Mouse (Mus musculus) liver, embryonic 15.5 days (tissue): ENCODE measurements around the gene Kcnq4. TPM values are rescaled to one million over a fixed set of nuclear protein-coding genes. Genes with fewer than 3 reads are reported as not detected.

Experiments used
- ATAC-seq: fragments of 200-750 bp; cut with Nextera tagmentation; 2 replicates; pipeline ENCODE4 v1.8.0; 2017; ENCODE audit warnings: moderate number of reproducible peaks, mild to moderate bottlenecking, moderate library complexity; ENCODE audit not compliant: insufficient read depth
- H3K27ac ChIP-seq: fragments of 300-500 bp; sonication (generic); replicated peaks from 2 replicates; pipeline ENCODE4 v1.5.1; 2015; ENCODE audit warnings: mild to moderate bottlenecking, inconsistent platforms
- H3K27me3 ChIP-seq: fragments of 300-500 bp; sonication (generic); 2 replicates; pipeline ENCODE4 v1.6.1; 2015; ENCODE audit warnings: mild to moderate bottlenecking, inconsistent platforms
- H3K36me3 ChIP-seq: fragments of 300-500 bp; sonication (generic); replicated peaks from 2 replicates; pipeline ENCODE4 v1.6.1; 2015; ENCODE audit warnings: moderate library complexity, mild to moderate bottlenecking, inconsistent platforms
- H3K4me1 ChIP-seq: fragments of 300-500 bp; sonication (generic); replicated peaks from 2 replicates; pipeline ENCODE4 v1.6.1; 2015; ENCODE audit warnings: inconsistent platforms
- H3K4me2 ChIP-seq: fragments of 300-500 bp; sonication (generic); 2 replicates; pipeline ENCODE4 v1.6.1; 2015; ENCODE audit warnings: moderate library complexity, mild to moderate bottlenecking, inconsistent platforms
- H3K4me3 ChIP-seq: fragments of 300-500 bp; sonication (generic); replicated peaks from 2 replicates; pipeline ENCODE4 v1.5.1; 2015; ENCODE audit warnings: mild to moderate bottlenecking, inconsistent platforms
- H3K9ac ChIP-seq: fragments of 300-500 bp; sonication (generic); 2 replicates; pipeline ENCODE4 v1.6.1; 2015; ENCODE audit warnings: moderate library complexity, mild to moderate bottlenecking, inconsistent platforms
- H3K9me3 ChIP-seq: fragments of 300-500 bp; sonication (generic); replicated peaks from 2 replicates; pipeline ENCODE4 v1.6.1; 2016; ENCODE audit warnings: inconsistent platforms
- WGBS: fragments of 180-500 bp; shearing (Covaris S2); methylation state at CpG from one replicate; pipeline ENCODE4 v1.1.7; 2015; ENCODE audit warnings: mixed read lengths; ENCODE audit not compliant: insufficient replicate concordance; 5-methylcytosine and 5-hydroxymethylcytosine counted together
- polyA plus RNA-seq: library from polyadenylated mRNA; unstranded; fragments of >200 nt; fragmentation: Nextera tagmentation; extraction: Ambion mirVana; gene quantifications from 2 replicates; pipeline ENCODE4 v1.2.1, GENCODE M21; 2015

Gene Kcnq4
- polyA plus RNA-seq, 1 experiment from 2014 or later, result 0.13 TPM

DNA sequence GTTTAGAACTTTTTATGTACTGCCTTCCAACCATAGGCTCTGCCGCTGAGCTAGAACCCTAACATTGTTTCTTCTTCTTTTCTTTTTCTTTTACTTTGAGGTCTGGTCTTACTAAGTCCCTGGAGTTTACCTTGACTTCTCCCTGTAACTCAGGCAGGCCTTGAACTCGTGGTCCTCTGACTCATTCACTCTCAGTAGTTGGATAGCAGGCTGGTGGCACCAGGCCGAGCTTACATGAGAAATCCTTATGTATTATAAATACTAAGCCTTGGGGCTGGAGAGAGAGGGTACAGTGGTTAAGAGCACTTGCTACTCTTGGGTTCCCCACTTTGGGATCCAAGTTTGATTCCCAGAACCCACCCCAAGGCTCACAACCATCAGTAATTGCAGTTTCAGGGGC is 74.8 kb downstream of the Kcnq4 start:
- no peaks in the 10 kb centered on the region for H3K27me3 ChIP-seq
- no peak overlapping the region for H3K9ac ChIP-seq
- H3K36me3 ChIP-seq, result no peaks in the 10 kb centered on the region
- no peaks in the 10 kb centered on the region for H3K9me3 ChIP-seq
- H3K4me2 ChIP-seq, result no peak overlapping the region
- peak overlapping the region; percentile 93 for H3K27ac ChIP-seq
- 80% methylated on average over 3 of the region's 3 CpGs for WGBS
- ATAC-seq, result no peak
- no peak overlapping the region for H3K4me3 ChIP-seq
- H3K4me1 ChIP-seq, result peaks cover 88% of the 10 kb centered on the region

DNA sequence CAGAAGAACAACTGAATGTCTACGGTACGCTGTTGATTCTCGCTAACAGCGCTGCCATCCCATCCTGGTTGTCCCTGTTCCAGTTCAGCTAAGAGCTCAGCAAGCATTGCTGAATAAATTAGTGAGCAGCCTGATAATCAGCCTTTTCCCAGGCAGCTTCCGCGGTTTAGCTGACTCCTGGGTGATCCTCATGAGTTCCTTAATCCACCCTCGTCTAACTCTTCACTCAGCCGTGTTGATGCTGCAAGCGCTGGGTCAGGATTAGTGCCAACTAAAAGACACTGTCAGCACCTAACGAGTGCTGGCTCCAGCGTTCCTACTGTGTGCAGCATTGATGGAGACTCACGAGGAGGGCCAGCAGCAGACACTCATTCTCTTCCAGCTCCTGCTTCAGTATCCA is 77.4 kb downstream of the Kcnq4 start:
- H3K27ac ChIP-seq, result peak overlapping the region; percentile 93
- no peak for ATAC-seq
- H3K4me3 ChIP-seq, result no peak overlapping the region
- H3K9me3 ChIP-seq, result no peaks in the 10 kb centered on the region
- peaks cover 88% of the 10 kb centered on the region for H3K4me1 ChIP-seq
- no peak overlapping the region for H3K4me2 ChIP-seq
- H3K36me3 ChIP-seq, result no peaks in the 10 kb centered on the region
- H3K27me3 ChIP-seq, result no peaks in the 10 kb centered on the region
- H3K9ac ChIP-seq, result no peak overlapping the region
- 52% methylated on average over 12 of the region's 12 CpGs for WGBS

DNA sequence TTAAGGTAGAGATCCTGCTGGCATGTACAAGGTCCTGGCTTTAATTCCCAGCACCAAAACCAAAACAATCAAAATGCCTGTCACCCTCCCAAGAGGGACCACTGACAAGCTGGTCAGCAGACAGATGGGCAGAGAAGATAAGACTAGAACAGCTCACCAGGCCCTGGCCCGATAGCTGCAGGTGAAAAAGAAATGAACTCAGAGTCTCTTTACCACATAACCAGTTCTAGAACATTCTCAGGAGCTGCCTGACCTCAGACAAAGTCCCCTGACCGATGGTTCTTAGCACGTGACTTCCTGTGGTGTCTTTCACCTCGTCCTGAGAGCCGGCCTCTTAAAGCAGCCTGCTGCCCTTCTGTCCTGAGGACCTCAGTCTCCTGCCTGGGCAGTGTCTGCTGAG is 78.8 kb downstream of the Kcnq4 start:
- Histone ChIP-seq H3K9ac (no peak overlapping the region), H3K4me2 (peak overlapping the region; percentile 94; the same call in 1 of the 2 replicates), H3K27me3 (no peaks in the 10 kb centered on the region), H3K4me3 (no peak overlapping the region), H3K9me3 (no peaks in the 10 kb centered on the region), H3K36me3 (no peaks in the 10 kb centered on the region), H3K27ac (peak overlapping the region; percentile 93), H3K4me1 (peaks cover 88% of the 10 kb centered on the region)
- WGBS, result 36% methylated on average over 5 of the region's 5 CpGs
- ATAC-seq, result no peak

DNA sequence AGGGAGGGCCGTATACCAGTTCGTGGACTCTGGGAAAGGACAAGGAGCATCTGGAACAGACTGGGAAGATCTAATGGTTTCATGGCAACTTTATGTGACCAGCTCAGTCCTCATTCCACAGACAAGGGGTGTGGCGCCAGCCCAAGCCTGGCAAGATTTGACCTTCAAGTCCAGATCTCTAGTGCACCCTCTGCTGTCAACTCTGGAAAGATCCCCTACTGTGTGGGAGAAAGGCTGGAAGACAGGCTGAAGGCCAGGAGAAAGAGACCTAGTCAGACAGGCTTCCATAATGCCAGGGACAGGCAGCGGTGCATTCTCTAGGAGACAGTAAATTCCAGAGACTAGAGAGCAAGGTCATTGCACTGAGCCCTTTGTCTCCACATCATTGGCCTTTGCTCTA is 79.9 kb downstream of the Kcnq4 start:
- no peak for ATAC-seq
- peak overlapping the region; percentile 94 for H3K4me2 ChIP-seq

DNA sequence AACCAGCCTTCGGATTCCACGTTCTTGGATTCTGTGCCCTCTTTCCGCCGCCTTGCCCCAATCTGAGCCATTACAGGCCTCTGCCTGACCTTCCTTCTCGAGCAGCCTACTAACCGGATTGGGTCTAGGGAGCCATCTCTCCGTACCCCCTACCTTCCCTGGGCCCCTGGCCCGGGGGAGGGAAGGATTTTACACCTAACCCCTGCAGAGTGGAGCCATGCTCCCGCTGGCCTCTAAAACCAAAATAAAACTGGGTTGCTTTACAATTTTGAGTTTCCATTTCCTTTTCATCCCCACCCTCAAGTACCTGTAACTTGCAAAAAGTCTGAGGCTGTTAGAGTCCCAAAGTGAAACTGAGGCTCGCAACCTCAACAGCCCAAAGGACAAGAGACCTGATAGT is 80.9 kb downstream of the Kcnq4 start:
- no peak for ATAC-seq
- 12% methylated on average over 10 of the region's 10 CpGs for WGBS
- peak overlapping the region; percentile 93 for H3K27ac ChIP-seq

More for the DNA sequence above, 79.9 kb downstream of the Kcnq4 start:
- H3K9ac ChIP-seq, result peak overlapping the region; percentile 92
- peak overlapping the region; percentile 93 for H3K27ac ChIP-seq
- WGBS, result 70% methylated on average over 4 of the region's 4 CpGs
- no peaks in the 10 kb centered on the region for H3K36me3 ChIP-seq
- peaks cover 83% of the 10 kb centered on the region for H3K4me1 ChIP-seq
- no peaks in the 10 kb centered on the region for H3K9me3 ChIP-seq
- H3K4me3 ChIP-seq, result peak overlapping the region; percentile 91
- no peaks in the 10 kb centered on the region for H3K27me3 ChIP-seq

DNA sequence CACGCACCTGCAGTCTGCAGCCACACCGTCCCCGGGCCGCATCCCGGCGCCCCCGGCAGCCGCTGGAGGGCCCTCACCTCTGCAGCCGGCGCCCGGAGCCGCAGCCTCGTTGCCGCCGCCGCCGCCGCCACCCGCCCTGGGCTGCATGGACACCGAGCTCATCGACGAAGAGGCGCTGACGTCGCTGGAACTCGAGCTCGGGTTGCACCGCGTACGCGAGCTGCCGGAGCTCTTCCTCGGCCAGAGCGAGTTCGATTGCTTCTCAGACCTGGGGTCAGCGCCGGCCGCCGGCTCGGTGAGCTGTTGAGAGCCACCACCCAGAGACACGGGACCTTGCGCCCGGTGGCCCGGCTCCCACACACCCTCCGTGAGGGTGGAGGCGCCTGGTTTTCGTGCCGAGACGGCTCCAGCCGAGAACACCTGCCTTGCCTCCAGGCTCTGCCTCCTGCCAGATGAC is 81.3 kb downstream of the Kcnq4 start:
- Histone ChIP-seq H3K4me2 (peak overlapping the region; percentile 94), H3K27ac (peak overlapping the region; percentile 93), H3K27me3 (no peaks in the 10 kb centered on the region), H3K36me3 (no peaks in the 10 kb centered on the region), H3K4me1 (peaks cover 83% of the 10 kb centered on the region), H3K4me3 (peak overlapping the region; percentile 91), H3K9me3 (no peaks in the 10 kb centered on the region), H3K9ac (peak overlapping the region; percentile 92)
- peak; percentile 33 for ATAC-seq
- WGBS, result under 1% methylated on average over 50 of the region's 50 CpGs

More for the DNA sequence above, 80.9 kb downstream of the Kcnq4 start:
- no peaks in the 10 kb centered on the region for H3K27me3 ChIP-seq
- H3K4me2 ChIP-seq, result peak overlapping the region; percentile 94
- H3K9ac ChIP-seq, result peak overlapping the region; percentile 92
- H3K4me1 ChIP-seq, result peaks cover 83% of the 10 kb centered on the region
- H3K9me3 ChIP-seq, result no peaks in the 10 kb centered on the region
- no peaks in the 10 kb centered on the region for H3K36me3 ChIP-seq
- peak overlapping the region; percentile 91 for H3K4me3 ChIP-seq

DNA sequence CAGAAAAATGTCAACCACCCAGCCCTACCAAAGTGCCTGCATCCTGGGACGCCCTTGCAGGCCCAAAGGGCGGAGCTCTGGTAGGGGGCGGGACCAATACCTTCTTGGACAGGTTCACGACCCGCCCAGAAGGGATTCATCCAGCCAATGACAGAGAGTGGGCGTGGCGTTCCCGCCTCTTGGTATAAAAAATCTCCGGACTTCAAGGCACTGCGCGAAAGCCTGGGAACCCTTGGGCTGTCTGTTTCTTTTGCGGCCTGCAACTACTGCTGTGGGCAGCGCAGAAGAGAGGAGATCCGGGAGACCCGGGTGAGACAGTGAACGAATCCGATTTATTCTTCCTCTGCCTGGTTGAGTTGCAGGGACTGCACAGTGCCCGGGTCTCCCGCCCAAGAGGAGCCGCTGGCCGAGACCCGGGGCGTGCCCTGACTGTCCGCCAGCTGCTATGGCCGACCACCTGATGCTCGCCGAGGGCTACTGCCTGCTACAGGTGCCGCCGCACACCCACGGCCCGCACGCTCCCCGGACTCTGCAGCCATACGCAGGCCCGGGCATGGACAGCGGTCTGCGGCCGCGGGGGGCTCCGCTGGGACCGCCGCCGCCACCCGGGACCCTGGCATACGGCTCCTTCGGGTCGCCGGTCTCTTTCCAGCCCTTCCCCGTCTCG is 81.9 kb downstream of the Kcnq4 start, which contains the start of gene Cited4:
Gene Cited4, plus strand, starts transcription at position 215 of the 667 bp plus-strand sequence.
- Histone ChIP-seq H3K36me3 (no peaks in the 10 kb centered on the region), H3K27ac (peak within 1 kb of the TSS; percentile 93), H3K4me2 (peak within 1 kb of the TSS; percentile 94), H3K4me1 (peaks cover 81% of the 10 kb centered on the region), H3K4me3 (peak within 1 kb of the TSS; percentile 91), H3K9me3 (no peaks in the 10 kb centered on the region), H3K27me3 (no peaks in the 10 kb centered on the region), H3K9ac (peak within 1 kb of the TSS; percentile 92)
- WGBS, result under 1% methylated on average over 50 of the region's 50 CpGs
- peak; percentile 82 for ATAC-seq

DNA sequence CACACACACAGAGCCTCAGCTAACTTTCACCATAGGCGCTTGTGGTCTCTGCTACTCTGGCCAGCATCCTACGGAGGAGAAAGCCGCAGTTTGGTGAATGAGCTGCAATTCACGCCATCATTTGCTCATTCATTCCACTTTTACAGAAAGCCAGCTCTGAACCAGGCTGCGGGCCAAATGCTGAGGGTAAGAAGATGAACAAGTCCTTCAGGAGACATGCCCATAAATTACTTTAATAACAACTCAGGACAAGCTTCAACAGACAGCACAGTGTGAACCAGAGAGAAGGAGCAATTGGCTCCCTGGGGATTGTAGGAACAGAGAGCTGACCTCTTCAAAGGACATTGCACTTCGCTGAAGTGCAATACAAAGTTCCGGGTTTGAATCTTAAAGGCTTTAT is 82.6 kb downstream of the Kcnq4 start:
- Histone ChIP-seq H3K27ac (peak overlapping the region; percentile 85), H3K9ac (peak overlapping the region; percentile 44)

DNA sequence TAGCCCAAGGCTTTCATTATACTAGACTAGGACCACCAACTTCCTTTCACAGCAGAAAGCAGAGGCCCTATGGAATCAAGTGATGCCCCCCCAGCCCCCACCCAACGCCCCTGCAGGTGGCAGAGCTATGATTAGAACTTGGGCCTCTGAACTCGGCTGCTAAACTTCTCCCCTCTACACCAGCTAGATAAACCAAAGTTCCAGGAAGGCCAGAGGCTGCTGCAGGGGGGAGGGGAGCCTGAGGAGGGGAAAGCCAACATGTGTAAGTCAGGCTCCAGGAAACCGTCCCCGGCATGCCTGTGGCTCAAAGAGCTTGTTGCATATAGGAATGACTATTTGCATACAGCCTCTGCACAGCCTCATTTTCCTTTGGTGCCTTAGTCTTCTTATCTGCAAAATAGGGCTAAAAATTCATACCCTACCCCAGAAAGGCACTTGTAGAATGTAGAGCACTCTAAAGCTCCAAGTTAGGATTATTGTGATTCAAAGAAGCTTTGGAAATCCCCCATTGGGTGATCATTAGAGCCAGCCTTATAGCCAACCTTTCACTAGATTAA is 83.2 kb downstream of the Kcnq4 start:
- peak; percentile 55 for ATAC-seq
- peak overlapping the region; percentile 85 for H3K27ac ChIP-seq
- no peaks in the 10 kb centered on the region for H3K36me3 ChIP-seq
- peaks cover 68% of the 10 kb centered on the region for H3K4me1 ChIP-seq
- 10% methylated on average over 4 of the region's 4 CpGs for WGBS
- H3K4me3 ChIP-seq, result peak overlapping the region; percentile 91; the same call in 1 of the 2 replicates
- no peaks in the 10 kb centered on the region for H3K9me3 ChIP-seq
- peaks cover 5% of the 10 kb centered on the region; the same call in 1 of the 2 replicates for H3K27me3 ChIP-seq
- peak overlapping the region; percentile 94 for H3K4me2 ChIP-seq
- peak overlapping the region; percentile 44 for H3K9ac ChIP-seq

More for the DNA sequence above, 82.6 kb downstream of the Kcnq4 start:
- H3K4me1 ChIP-seq, result peaks cover 74% of the 10 kb centered on the region
- 37% methylated on average over 7 of the region's 7 CpGs for WGBS
- H3K4me2 ChIP-seq, result peak overlapping the region; percentile 94
- H3K9me3 ChIP-seq, result no peaks in the 10 kb centered on the region
- peaks cover 1% of the 10 kb centered on the region; the same call in 1 of the 2 replicates for H3K27me3 ChIP-seq
- no peak for ATAC-seq
- H3K4me3 ChIP-seq, result peak overlapping the region; percentile 91
- H3K36me3 ChIP-seq, result no peaks in the 10 kb centered on the region

DNA sequence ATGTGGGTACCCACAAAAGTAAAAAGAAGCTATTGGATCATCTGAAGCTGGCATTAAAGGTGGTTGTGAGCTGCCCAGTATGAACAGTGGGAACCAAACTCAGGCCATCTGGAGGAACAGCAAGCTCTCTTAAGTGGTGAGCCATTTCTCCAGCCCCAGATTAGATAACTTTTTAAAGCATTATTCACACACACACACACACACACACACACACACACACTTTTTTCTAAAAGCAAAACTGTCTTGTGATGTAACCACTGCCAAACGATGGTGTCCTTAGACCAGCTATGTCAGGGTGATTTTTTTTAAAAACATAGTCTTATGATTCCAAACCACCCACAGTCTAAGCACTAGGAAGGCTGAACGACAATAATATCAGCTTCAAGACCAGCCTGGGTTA is 83.8 kb downstream of the Kcnq4 start:
- peaks cover 63% of the 10 kb centered on the region for H3K4me1 ChIP-seq
- no peaks in the 10 kb centered on the region for H3K9me3 ChIP-seq
- no peaks in the 10 kb centered on the region for H3K36me3 ChIP-seq
- peak overlapping the region; percentile 85 for H3K27ac ChIP-seq
- H3K9ac ChIP-seq, result no peak overlapping the region; the same call in 1 of the 2 replicates
- no peak for ATAC-seq
- WGBS, result 27% methylated on average over 2 of the region's 2 CpGs
- no peak overlapping the region for H3K4me3 ChIP-seq
- H3K4me2 ChIP-seq, result peak overlapping the region; percentile 94
- H3K27me3 ChIP-seq, result peaks cover 5% of the 10 kb centered on the region; the same call in 1 of the 2 replicates

DNA sequence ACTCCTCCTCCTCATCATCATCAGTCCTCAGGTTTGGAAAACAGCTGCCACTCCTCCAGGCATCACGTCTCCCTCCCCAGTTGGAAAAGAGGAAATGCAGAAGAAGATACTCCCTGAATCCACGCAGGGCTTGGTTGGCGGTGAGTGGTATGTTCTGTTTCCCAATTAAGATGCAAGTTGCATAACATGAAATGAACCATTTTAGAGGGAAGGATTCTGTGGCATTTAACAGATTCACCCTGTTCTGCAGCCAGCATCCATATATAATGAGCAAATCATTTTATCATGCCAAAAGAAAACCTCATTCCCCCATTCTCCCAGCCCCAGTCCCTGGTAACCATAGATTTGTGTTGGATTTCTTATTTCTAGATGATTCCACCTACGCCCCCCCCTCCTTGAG is 87.9 kb downstream of the Kcnq4 start:
- H3K4me1 ChIP-seq, result peaks cover 32% of the 10 kb centered on the region
- no peak overlapping the region for H3K27ac ChIP-seq
- H3K36me3 ChIP-seq, result no peaks in the 10 kb centered on the region
- WGBS, result 52% methylated on average over 4 of the region's 4 CpGs
- no peaks in the 10 kb centered on the region for H3K9me3 ChIP-seq
- ATAC-seq, result no peak
- H3K4me3 ChIP-seq, result no peak overlapping the region
- H3K27me3 ChIP-seq, result peaks cover 5% of the 10 kb centered on the region
- H3K4me2 ChIP-seq, result no peak overlapping the region
- H3K9ac ChIP-seq, result no peak overlapping the region
